Mouse (Mus musculus): Measurements from ENCODE around the gene Brip1. TPM values are rescaled to one million over a fixed set of nuclear protein-coding genes. Genes with fewer than 3 reads are reported as not detected.

The Brip1 gene
- polyA plus RNA-seq (2012; rRNA removed), result 0.18 and 0.21 TPM in 2 replicates

DNA sequence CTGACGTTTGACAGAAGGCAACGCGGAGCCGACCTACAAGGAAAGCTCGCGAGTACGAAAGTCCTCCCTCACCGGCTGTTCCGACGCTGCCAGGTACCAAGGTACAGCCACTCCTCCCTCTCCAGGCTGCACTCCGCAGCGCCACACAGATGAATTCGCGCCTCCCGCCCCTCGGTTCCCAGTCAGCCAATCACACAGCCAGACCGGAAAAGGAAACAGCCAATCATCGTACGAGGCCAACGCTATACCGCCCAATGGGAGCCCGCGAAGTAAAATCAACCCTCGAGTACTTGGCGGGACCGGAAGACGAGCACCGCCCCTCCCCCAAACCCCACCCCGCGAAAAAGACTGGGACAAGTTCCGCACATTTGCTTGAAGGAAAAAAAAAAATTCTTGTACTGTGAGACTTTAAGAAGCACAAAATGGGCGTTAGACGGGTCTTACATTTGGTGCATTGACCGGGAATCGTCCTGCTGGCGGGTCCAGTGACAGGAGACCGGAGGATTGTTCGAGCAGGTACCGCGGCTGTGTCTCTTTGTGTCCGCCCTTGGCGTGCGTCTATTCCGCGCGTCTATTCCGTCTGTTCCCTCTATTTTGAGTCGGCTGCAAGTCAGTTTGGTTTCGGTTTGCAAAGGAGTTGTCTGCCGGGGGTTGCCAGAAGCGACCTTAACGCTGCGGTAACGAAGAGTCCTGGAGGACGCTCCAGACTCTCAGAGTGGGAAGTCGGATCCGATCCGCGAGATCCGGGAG, at the start of gene Brip1:
Gene Brip1, minus strand, starts transcription at position 157 of the 750 bp plus-strand sequence.

Other genes starting within 250 kb of the Brip1 start
- gene Ints2, start 56.4 kb upstream of the Brip1 start, polyA plus RNA-seq (2012; rRNA removed), result 11.8 and 12.8 TPM in 2 replicates
- 17.0 and 23.0 TPM in 2 replicates for gene Med13, start 156.4 kb upstream of the Brip1 start, polyA plus RNA-seq (2012; rRNA removed)